In genomic region chr2:155540822-155541458, GRCm38 (mm10) we compare ENCODE assay signal across 9 mouse cellular contexts. TPM values are rescaled to one million over a fixed set of nuclear protein-coding genes. Genes with fewer than 3 reads are reported as not detected.
DNase-seq lines count a peak whose midpoint lies in the region; ATAC-seq and TF ChIP-seq lines count a peak whose summit lies in the region.
"Had no signal": no experiment of that assay in that cellular context is flagged by ENCODE, and none has a peak within 500 bp of the region (broad histone marks: within the 10 kb centered on the region; RNA-seq: fewer than 3 reads in every experiment).

No protein-coding gene starts in this region.

- no peak overlapping the region for H3K4me2 ChIP-seq in kidney, embryonic 15.5 days
- H3K4me2 ChIP-seq in forebrain, embryonic 14.5 days (ENCODE audit: low read length), result no peak overlapping the region
- no peak overlapping the region for H3K4me2 ChIP-seq in midbrain, embryonic 11.5 days

- H3K36me3 ChIP-seq in kidney, adult 2 months (ENCODE audit: control insufficient read depth, insufficient read depth, low read length), result no peaks in the 10 kb centered on the region
- H3K36me3 ChIP-seq in kidney, embryonic 15.5 days, result no peaks in the 10 kb centered on the region
- H3K36me3 ChIP-seq in forebrain, embryonic 14.5 days (ENCODE audit: control insufficient read depth, insufficient read depth, low read length), result no peaks in the 10 kb centered on the region
- no peaks in the 10 kb centered on the region for H3K36me3 ChIP-seq in midbrain, embryonic 11.5 days (ENCODE audit: control insufficient read depth, insufficient read depth, low read length)

- no peak for ATAC-seq in kidney, embryonic 15.5 days (replicated peaks; ENCODE audit: low FRiP score)
- ATAC-seq in forebrain, embryonic 14.5 days, result no peak
- ATAC-seq in midbrain, embryonic 11.5 days (ENCODE audit: low FRiP score), result no peak

- no peak overlapping the region for H3K4me3 ChIP-seq in kidney, adult 2 months (ENCODE audit: insufficient read depth, low read depth, low read length)
- no peak overlapping the region for H3K4me3 ChIP-seq in kidney, embryonic 15.5 days (replicated peaks)
- H3K4me3 ChIP-seq in forebrain, embryonic 14.5 days (ENCODE audit: low read depth, low read length), result no peak overlapping the region
- no peak overlapping the region for H3K4me3 ChIP-seq in midbrain, embryonic 11.5 days (ENCODE audit: low read depth, low read length)
- H3K4me3 ChIP-seq: erythroblast, embryonic 14.5 days had no signal

- H3K27ac ChIP-seq in kidney, adult 2 months (ENCODE audit: insufficient read depth, low read depth, low read length), result peak overlapping the region; percentile 82
- H3K27ac ChIP-seq in kidney, embryonic 15.5 days, result no peak overlapping the region
- H3K27ac ChIP-seq in forebrain, embryonic 14.5 days (ENCODE audit: low read depth, low read length), result no peak overlapping the region
- no peak overlapping the region for H3K27ac ChIP-seq in midbrain, embryonic 11.5 days (ENCODE audit: low read depth, low read length)

- peaks cover 8% of the 10 kb centered on the region for H3K4me1 ChIP-seq in kidney, adult 2 months (ENCODE audit: control insufficient read depth, insufficient read depth, low read length)
- no peaks in the 10 kb centered on the region for H3K4me1 ChIP-seq in kidney, embryonic 15.5 days
- no peaks in the 10 kb centered on the region for H3K4me1 ChIP-seq in forebrain, embryonic 14.5 days (ENCODE audit: control insufficient read depth, insufficient read depth, low read length)
- no peaks in the 10 kb centered on the region for H3K4me1 ChIP-seq in midbrain, embryonic 11.5 days (ENCODE audit: control insufficient read depth, insufficient read depth, low read length)

- 10% methylated on average over 6 of the region's 6 CpGs for WGBS in kidney, adult 2 months
- 74% methylated on average over 6 of the region's 6 CpGs for WGBS in kidney, embryonic 15.5 days
- 70% methylated on average over 6 of the region's 6 CpGs for WGBS in forebrain, embryonic 14.5 days
- 76% methylated on average over 6 of the region's 6 CpGs for WGBS in midbrain, embryonic 11.5 days

- H3K9me3 ChIP-seq in kidney, embryonic 15.5 days (replicated peaks), result no peaks in the 10 kb centered on the region
- no peaks in the 10 kb centered on the region for H3K9me3 ChIP-seq in forebrain, embryonic 14.5 days (replicated peaks; ENCODE audit: control insufficient read depth, low read length)
- no peaks in the 10 kb centered on the region for H3K9me3 ChIP-seq in midbrain, embryonic 11.5 days (ENCODE audit: control insufficient read depth, low read length)

- intact Hi-C loops in gastrocnemius, postnatal 14 days (cut with DNase I; ENCODE audit: low total_unique reads), result no loop called here
- intact Hi-C loops in left cerebral cortex, postnatal 25 days (cut with DNase I), result no loop called here

- no peaks in the 10 kb centered on the region for H3K27me3 ChIP-seq in kidney, adult 2 months (replicated peaks; ENCODE audit: control insufficient read depth, insufficient read depth, low read length)
- H3K27me3 ChIP-seq in kidney, embryonic 15.5 days, result no peaks in the 10 kb centered on the region
- H3K27me3 ChIP-seq in forebrain, embryonic 14.5 days (replicated peaks; ENCODE audit: control insufficient read depth, insufficient read depth, low read length), result no peaks in the 10 kb centered on the region
- H3K27me3 ChIP-seq in midbrain, embryonic 11.5 days (ENCODE audit: control insufficient read depth, insufficient read depth, low read length), result no peaks in the 10 kb centered on the region

- TF ChIP-seq CTCF in kidney, adult 2 months (conservative IDR thresholded peaks at IDR 0.05; ENCODE audit: insufficient read depth, insufficient read length, low read depth, low read length), result no peak

- no peak for TF ChIP-seq POLR2A in kidney, adult 2 months (IDR thresholded peaks at IDR 0.05; ENCODE audit: low read depth, low read length)

- peak; percentile 73 for DNase-seq in kidney, adult 2 months
- DNase-seq in adrenal gland, adult 8-10 months, result peak; percentile 81
- peak; percentile 47 for DNase-seq in gastrocnemius, postnatal 14 days
- DNase-seq in left cerebral cortex, postnatal 25 days (ENCODE audit: low spot score in 2 of 2), result peak; percentile 6 to 43
- no peak for DNase-seq in forebrain, embryonic 14.5 days (ENCODE audit: low spot score)
- no peak for DNase-seq in thymus, postnatal 10 days (ENCODE audit: low spot score in 2 of 2)
- no peak for DNase-seq in midbrain, embryonic 11.5 days (ENCODE audit: low spot score, missing footprints)

- H3K9ac ChIP-seq in kidney, embryonic 15.5 days, result no peak overlapping the region
- H3K9ac ChIP-seq in forebrain, embryonic 14.5 days (ENCODE audit: low read length), result no peak overlapping the region
- no peak overlapping the region for H3K9ac ChIP-seq in midbrain, embryonic 11.5 days (ENCODE audit: low read length)

RNA-seq across cellular contexts. Expression of gene Ggt7, which starts 22.9 kb away (rescaled TPM):
- 2.4 and 4.8 TPM in 2 replicates for polyA plus RNA-seq in kidney, adult 2 months (2012; rRNA removed)
- polyA plus RNA-seq in kidney, embryonic 15.5 days (2015; fragmentation: Nextera tagmentation; extraction: Ambion mirVana), result 3.2 and 4.5 TPM in 2 replicates
- 1 to 10 TPM; 3.6 to 9.0 (median 6.3) TPM for total RNA-seq in adrenal gland, adult 8-10 months (2022)
- 1 to 10 TPM in 1 of 2 experiments, under 1 TPM in 1; 0.57 to 1.2 TPM for total RNA-seq in gastrocnemius, postnatal 14 days (2021)
- 100 to 1,000 TPM; 115 to 122 TPM for total RNA-seq in left cerebral cortex, postnatal 25 days (2021)
- 18.8 and 25.6 TPM in 2 replicates for polyA plus RNA-seq in forebrain, embryonic 14.5 days (2014; fragmentation: Nextera tagmentation; extraction: Ambion mirVana)
- 10.3 and 12.9 TPM in 2 replicates for polyA plus RNA-seq in midbrain, embryonic 11.5 days (2014; fragmentation: Nextera tagmentation; extraction: Ambion mirVana)
- polyA plus RNA-seq: erythroblast, embryonic 14.5 days had no signal

RNA-seq across cellular contexts. Expression of gene Acss2, which starts 23.2 kb away (rescaled TPM):
- 149 and 173 TPM in 2 replicates for polyA plus RNA-seq in kidney, adult 2 months (2012; rRNA removed)
- 12.5 and 13.0 TPM in 2 replicates for polyA plus RNA-seq in kidney, embryonic 15.5 days (2015; fragmentation: Nextera tagmentation; extraction: Ambion mirVana)
- 10 to 100 TPM; 41.7 to 70.9 (median 65.8) TPM for total RNA-seq in adrenal gland, adult 8-10 months (2022)
- 10 to 100 TPM; 26.6 to 31.3 TPM for total RNA-seq in gastrocnemius, postnatal 14 days (2021)
- total RNA-seq in left cerebral cortex, postnatal 25 days (2021), result 10 to 100 TPM; 56.4 to 60.5 TPM
- polyA plus RNA-seq in forebrain, embryonic 14.5 days (2014; fragmentation: Nextera tagmentation; extraction: Ambion mirVana), result 17.5 TPM in 2 replicates
- 21.9 and 23.1 TPM in 2 replicates for polyA plus RNA-seq in midbrain, embryonic 11.5 days (2014; fragmentation: Nextera tagmentation; extraction: Ambion mirVana)

RNA-seq across cellular contexts. Expression of gene Gss, which starts 51.7 kb away (rescaled TPM):
- 248 and 308 TPM in 2 replicates for polyA plus RNA-seq in kidney, adult 2 months (2012; rRNA removed)
- 40.1 and 45.0 TPM in 2 replicates for polyA plus RNA-seq in kidney, embryonic 15.5 days (2015; fragmentation: Nextera tagmentation; extraction: Ambion mirVana)
- 10 to 100 TPM; 57.8 to 78.0 (median 72.3) TPM for total RNA-seq in adrenal gland, adult 8-10 months (2022)
- total RNA-seq in gastrocnemius, postnatal 14 days (2021), result 1 to 10 TPM; 7.4 to 8.3 TPM
- total RNA-seq in left cerebral cortex, postnatal 25 days (2021), result 10 to 100 TPM; 12.9 to 14.4 TPM
- 14.6 and 17.0 TPM in 2 replicates for polyA plus RNA-seq in forebrain, embryonic 14.5 days (2014; fragmentation: Nextera tagmentation; extraction: Ambion mirVana)
- 14.7 and 17.5 TPM in 2 replicates for polyA plus RNA-seq in midbrain, embryonic 11.5 days (2014; fragmentation: Nextera tagmentation; extraction: Ambion mirVana)

Comparison
In these comparisons a context has a peak if more than half of its experiments do, and no peak if none do; other contexts are left out.
1. DNase-seq: peak in kidney, adult 2 months (single experiment), adrenal gland, adult 8-10 months (single experiment), gastrocnemius, postnatal 14 days (single experiment) and left cerebral cortex, postnatal 25 days (2 of 2); none in forebrain, embryonic 14.5 days (single experiment), thymus, postnatal 10 days (0 of 2) and midbrain, embryonic 11.5 days (single experiment).